Mouse (Mus musculus) MEL (cell line): ENCODE measurements around the gene Zfand5. TPM values are rescaled to one million over a fixed set of nuclear protein-coding genes. Genes with fewer than 3 reads are reported as not detected.
A peak's percentile ranks its signal among the peaks of the same experiment; 100 is the strongest.

Experiments
- DNase-seq: peaks from one replicate; pipeline ENCODE4 v3.0.0; 2011; ENCODE audit warnings: low read depth, low spot score
- H3K27ac ChIP-seq: 2 replicates; pipeline ENCODE4 v1.5.1; 2012; ENCODE audit warnings: low read depth, mild to moderate bottlenecking, control low read depth, low read length, moderate library complexity; ENCODE audit not compliant: control insufficient read depth
- H3K27me3 ChIP-seq, 2 experiments: fragments of 150-350 bp in 1 of 2; sonication (generic) in 1 of 2; 2 replicates each; pipeline ENCODE4 v1.6.1; 2012; ENCODE audit warnings: low read length in 2 of 2, mild to moderate bottlenecking in 2 of 2, improper control_type of control experiment in 1 of 2, moderate library complexity in 1 of 2; ENCODE audit not compliant: insufficient read depth in 2 of 2, control insufficient read depth in 1 of 2
- H3K36me3 ChIP-seq, 2 experiments: 2 replicates each; pipeline ENCODE4 v1.6.1; 2012 to 2014; ENCODE audit warnings: low read length in 2 of 2, improper control_type of control experiment in 1 of 2, inconsistent platforms in 1 of 2, mild to moderate bottlenecking in 1 of 2; ENCODE audit not compliant: insufficient read depth in 2 of 2, control insufficient read depth in 1 of 2
- H3K4me1 ChIP-seq, 2 experiments: fragments of 150-350 bp in 1 of 2; sonication (generic) in 1 of 2; 2 replicates each; pipeline ENCODE4 v1.6.1; 2012; ENCODE audit warnings: low read length in 2 of 2, improper control_type of control experiment in 1 of 2, mild to moderate bottlenecking in 1 of 2; ENCODE audit not compliant: insufficient read depth in 2 of 2, control insufficient read depth in 1 of 2
- H3K4me3 ChIP-seq, 2 experiments: fragments of 150-350 bp in 1 of 2; sonication (generic) in 1 of 2; 2 replicates each; pipeline ENCODE4 v1.5.1; 2012; ENCODE audit warnings: low read depth in 2 of 2, low read length in 2 of 2, mild to moderate bottlenecking in 2 of 2, moderate library complexity in 2 of 2, control low read depth in 1 of 2, improper control_type of control experiment in 1 of 2; ENCODE audit not compliant: control insufficient read depth in 1 of 2, insufficient read depth in 1 of 2
- H3K79me2 ChIP-seq: 2 replicates; pipeline ENCODE4 v1.6.1; 2012; ENCODE audit warnings: mild to moderate bottlenecking, low read length, moderate library complexity; ENCODE audit not compliant: control insufficient read depth, poor library complexity, insufficient read depth
- H3K9ac ChIP-seq: 2 replicates; pipeline ENCODE4 v1.6.1; 2012; ENCODE audit warnings: low read depth, mild to moderate bottlenecking, control low read depth, low read length, moderate library complexity; ENCODE audit not compliant: control insufficient read depth, poor library complexity, severe bottlenecking
- H3K9me3 ChIP-seq: fragments of 150-350 bp; sonication (generic); replicated peaks from 2 replicates; pipeline ENCODE4 v1.6.1; 2012; ENCODE audit warnings: mild to moderate bottlenecking, low read length, improper control_type of control experiment, moderate library complexity; ENCODE audit not compliant: insufficient read depth
- BHLHE40 ChIP-seq: IDR thresholded peaks from 2 replicates; pipeline ENCODE4 v1.6.1; 2012; ENCODE audit warnings: low read depth, mild to moderate bottlenecking, inconsistent platforms, low read length, improper control_type of control experiment, borderline replicate concordance
- CHD1 ChIP-seq: IDR thresholded peaks from 2 replicates; pipeline ENCODE4 v1.6.1; 2012; ENCODE audit warnings: low read depth, mild to moderate bottlenecking, inconsistent platforms, low read length, improper control_type of control experiment
- CTCF ChIP-seq, 3 experiments: IDR thresholded peaks in 2 of 3; conservative IDR thresholded peaks in 1 of 3; 2 replicates each; pipeline ENCODE4 v1.5.1; 2011 to 2012; ENCODE audit warnings: low read length in 3 of 3, low read depth in 2 of 3, mild to moderate bottlenecking in 2 of 3, improper control_type of control experiment in 1 of 3, inconsistent platforms in 1 of 3, mixed read lengths in 1 of 3, moderate library complexity in 1 of 3; ENCODE audit not compliant: control insufficient read depth in 1 of 3, insufficient read depth in 1 of 3, poor library complexity in 1 of 3, severe bottlenecking in 1 of 3
- E2F4 ChIP-seq: IDR thresholded peaks from 2 replicates; pipeline ENCODE4 v1.6.1; 2011; ENCODE audit warnings: low read depth, low read length, improper control_type of control experiment, borderline replicate concordance
- ELF1 ChIP-seq: IDR thresholded peaks from 2 replicates; pipeline ENCODE4 v1.6.1; 2014; ENCODE audit warnings: low read depth, mild to moderate bottlenecking, inconsistent platforms, low read length, improper control_type of control experiment, moderate library complexity
- EP300 ChIP-seq, 2 experiments: IDR thresholded peaks; 2 replicates each; pipeline ENCODE4 v1.6.1; 2011; ENCODE audit warnings: improper control_type of control experiment in 2 of 2, low read length in 2 of 2, low read depth in 1 of 2, mild to moderate bottlenecking in 1 of 2
- ETS1 ChIP-seq: IDR thresholded peaks from 2 replicates; pipeline ENCODE4 v1.6.1; 2012; ENCODE audit warnings: low read depth, mild to moderate bottlenecking, inconsistent platforms, low read length, improper control_type of control experiment, moderate library complexity
- KAT2A ChIP-seq: conservative IDR thresholded peaks from 2 replicates; pipeline ENCODE4 v1.6.1; 2012; ENCODE audit warnings: low read depth, low read length, improper control_type of control experiment, inconsistent platforms
- MAFK ChIP-seq: IDR thresholded peaks from 2 replicates; pipeline ENCODE4 v1.6.1; 2011; ENCODE audit warnings: low read depth, mild to moderate bottlenecking, low read length, improper control_type of control experiment, borderline replicate concordance
- MAX ChIP-seq: IDR thresholded peaks from 2 replicates; pipeline ENCODE4 v1.6.1; 2011; ENCODE audit warnings: low read length, improper control_type of control experiment
- MAZ ChIP-seq: IDR thresholded peaks from 2 replicates; pipeline ENCODE4 v1.6.1; 2012; ENCODE audit warnings: low read depth, mild to moderate bottlenecking, inconsistent platforms, low read length, improper control_type of control experiment
- MXI1 ChIP-seq: IDR thresholded peaks from 2 replicates; pipeline ENCODE4 v1.6.1; 2011; ENCODE audit warnings: mild to moderate bottlenecking, low read depth, low read length, improper control_type of control experiment
- MYB ChIP-seq: IDR thresholded peaks from 2 replicates; pipeline ENCODE4 v1.6.1; 2011; ENCODE audit warnings: mild to moderate bottlenecking, low read depth, low read length, improper control_type of control experiment
- NRF1 ChIP-seq: IDR thresholded peaks from 2 replicates; pipeline ENCODE4 v1.6.1; 2014; ENCODE audit warnings: low read depth, mild to moderate bottlenecking, inconsistent platforms, low read length, improper control_type of control experiment, moderate library complexity; ENCODE audit not compliant: poor library complexity, insufficient read depth, severe bottlenecking
- POLR2AphosphoS5 ChIP-seq: IDR thresholded peaks from 2 replicates; pipeline ENCODE4 v1.6.1; 2012; ENCODE audit warnings: low read depth, borderline replicate concordance, mild to moderate bottlenecking, inconsistent platforms, low read length, moderate library complexity, mixed read lengths
- SIN3A ChIP-seq: IDR thresholded peaks from 2 replicates; pipeline ENCODE4 v1.6.1; 2012; ENCODE audit warnings: low read length, improper control_type of control experiment, inconsistent platforms
- SMC3 ChIP-seq: IDR thresholded peaks from 2 replicates; pipeline ENCODE4 v1.6.1; 2011; ENCODE audit warnings: low read depth, low read length, improper control_type of control experiment
- TBP ChIP-seq: IDR thresholded peaks from 2 replicates; pipeline ENCODE4 v1.8.0; 2011; ENCODE audit warnings: low read depth, low read length, improper control_type of control experiment
- UBTF ChIP-seq: IDR thresholded peaks from 2 replicates; pipeline ENCODE4 v1.6.1; 2012; ENCODE audit warnings: low read depth, mild to moderate bottlenecking, inconsistent platforms, low read length, improper control_type of control experiment, moderate library complexity, borderline replicate concordance; ENCODE audit not compliant: insufficient read depth
- USF1 ChIP-seq: IDR thresholded peaks from 2 replicates; pipeline ENCODE4 v1.6.1; 2014; ENCODE audit warnings: low read depth, mild to moderate bottlenecking, inconsistent platforms, low read length, improper control_type of control experiment, moderate library complexity
- ZC3H11A ChIP-seq: IDR thresholded peaks from 2 replicates; pipeline ENCODE4 v1.6.1; 2012; ENCODE audit warnings: low read depth, mild to moderate bottlenecking, inconsistent platforms, low read length, improper control_type of control experiment
- ZKSCAN1 ChIP-seq: IDR thresholded peaks from 2 replicates; pipeline ENCODE4 v1.6.1; 2012; ENCODE audit warnings: low read depth, mild to moderate bottlenecking, inconsistent platforms, low read length, improper control_type of control experiment, moderate library complexity
- ZMIZ1 ChIP-seq: IDR thresholded peaks from 2 replicates; pipeline ENCODE4 v1.6.1; 2012; ENCODE audit warnings: low read depth, mild to moderate bottlenecking, inconsistent platforms, low read length, improper control_type of control experiment, moderate library complexity
- polyA plus RNA-seq, 2 experiments: library from polyadenylated mRNA; stranded (reverse) in 1 of 2; unstranded in 1 of 2; fragments of >175 nt in 1 of 2; fragments of >200 nt in 1 of 2; gene quantifications; 2 replicates each; pipeline versions ENCODE4 v1.2.1 to v1.2.4; 2012; ENCODE audit warnings: low replicate concordance in 2 of 2, low read depth in 1 of 2; ENCODE audit not compliant: insufficient read length in 2 of 2, insufficient read depth in 1 of 2, missing spikeins in 1 of 2
- total RNA-seq: library from RNA; depleted of rRNA; stranded (reverse); fragments of 300-350 nt; gene quantifications from 2 replicates; pipeline ENCODE4 v1.2.3, GENCODE M21; 2012

Gene Zfand5
- total and polyA plus RNA-seq, 3 experiments = 48.1 to 66.8 (median 51.5) TPM

GRCm38 (mm10) chr19:21274714-21275113 lies 2.6 kb downstream of the Zfand5 start:
- H3K9ac ChIP-seq = peak overlapping the region; percentile 77
- peak overlapping the region; percentile 94 for H3K4me3 ChIP-seq
- H3K36me3 ChIP-seq = peaks cover 22 to 33% of the 10 kb centered on the region in 2 experiments
- H3K27me3 ChIP-seq = no peaks in the 10 kb centered on the region
- DNase-seq = peak; percentile 50
- H3K79me2 ChIP-seq = peaks cover 49% of the 10 kb centered on the region
- H3K4me1 ChIP-seq = peaks cover 0 to 3% of the 10 kb centered on the region in 2 experiments; a peak in 2 of 4 replicates
- H3K9me3 ChIP-seq = no peaks in the 10 kb centered on the region
- no peak; the same call in 1 of the 2 replicates for TF ChIP-seq KAT2A
- TF ChIP-seq MAFK = peak; percentile 54; the same call in 1 of the 2 replicates
- peak overlapping the region; percentile 47; the same call in 1 of the 2 replicates for H3K27ac ChIP-seq

DNA sequence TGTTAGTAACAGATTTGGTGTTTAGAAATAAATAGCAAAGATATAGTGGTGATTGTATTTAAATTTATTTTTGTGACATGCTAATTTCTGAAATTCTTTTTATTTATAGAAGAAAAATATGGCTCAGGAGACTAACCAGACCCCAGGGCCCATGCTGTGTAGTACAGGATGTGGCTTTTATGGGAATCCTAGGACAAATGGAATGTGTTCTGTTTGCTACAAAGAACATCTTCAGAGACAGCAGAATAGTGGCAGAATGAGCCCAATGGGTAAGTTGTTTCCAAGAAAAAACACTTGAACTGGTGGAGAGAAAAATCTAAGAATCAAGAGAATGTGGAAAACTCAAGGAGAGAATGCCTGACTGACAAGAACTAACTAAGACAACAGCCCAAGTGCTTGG lies 4.2 kb downstream of the Zfand5 start:
- no peak overlapping the region for H3K4me3 ChIP-seq
- H3K9me3 ChIP-seq = no peaks in the 10 kb centered on the region
- peaks cover 52% of the 10 kb centered on the region for H3K79me2 ChIP-seq
- TF ChIP-seq KAT2A = no peak
- no peak for TF ChIP-seq MAZ
- TF ChIP-seq CHD1 = no peak
- TF ChIP-seq SMC3 = no peak
- H3K36me3 ChIP-seq = peaks cover 21 to 37% of the 10 kb centered on the region in 2 experiments
- H3K4me1 ChIP-seq = peaks cover 0 to 3% of the 10 kb centered on the region in 2 experiments; a peak in 1 of 4 replicates
- no peak overlapping the region for H3K27ac ChIP-seq
- H3K27me3 ChIP-seq = no peaks in the 10 kb centered on the region
- no peak for DNase-seq
- no peak overlapping the region for H3K9ac ChIP-seq

DNA sequence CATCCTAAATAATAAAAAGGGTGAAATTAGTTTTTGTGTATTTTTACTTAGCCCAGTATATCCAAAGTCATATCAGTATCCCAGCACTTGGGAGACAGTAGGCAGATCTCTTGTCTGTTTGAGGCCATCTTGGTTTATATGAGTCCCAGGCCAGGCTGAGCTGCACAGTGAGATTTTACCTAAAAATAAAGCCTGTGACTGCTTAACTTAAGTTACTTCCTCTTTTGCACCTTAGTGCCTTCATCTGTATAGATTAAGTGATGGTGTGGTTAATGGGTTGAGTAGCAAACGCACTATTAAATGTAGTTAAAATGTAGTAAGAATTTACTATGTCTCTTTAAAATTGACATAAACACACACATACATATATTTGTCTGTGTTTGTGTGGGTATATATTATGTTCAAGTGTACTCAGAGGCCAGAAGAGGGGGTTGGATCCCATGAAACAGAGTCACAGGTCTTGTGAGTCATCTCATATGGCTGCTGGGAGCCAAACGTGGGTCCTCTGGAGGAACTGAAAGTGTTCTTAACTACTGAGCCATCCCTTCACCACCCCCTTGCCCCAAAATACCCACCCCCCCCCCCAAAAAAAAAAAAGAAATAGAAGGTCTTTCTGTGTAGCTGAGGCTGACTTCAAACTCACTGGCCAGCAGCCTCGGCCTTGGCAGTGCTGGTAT lies 14.5 kb downstream of the Zfand5 start:
- Histone ChIP-seq H3K9ac (no peak overlapping the region), H3K27me3 (no peaks in the 10 kb centered on the region), H3K36me3 (peaks cover 2 to 6% of the 10 kb centered on the region in 2 experiments; a peak in 3 of 4 replicates), H3K4me3 (no peak overlapping the region), H3K27ac (no peak overlapping the region), H3K9me3 (no peaks in the 10 kb centered on the region), H3K79me2 (no peaks in the 10 kb centered on the region), H3K4me1 (peaks cover 2% of the 10 kb centered on the region in 2 experiments; a peak in 1 of 4 replicates)
- DNase-seq = peak; percentile 75
- TF ChIP-seq ETS1 (0 out of 2 replicates have a peak, but pooled peaks have one; percentile 26), EP300 (IDR thresholded peaks at IDR 0.05; ENCODE audit: low read depth in 1 of 2, low read length in 2 of 2) (peak in 1 of 2 experiments; percentile 53; a peak in 2 of 4 replicates), ZKSCAN1 (no peak), MAZ (no peak), ELF1 (no peak), NRF1 (no peak), E2F4 (no peak), ZC3H11A (no peak), SIN3A (no peak), USF1 (no peak), BHLHE40 (no peak), CHD1 (no peak), KAT2A (no peak), CTCF (IDR thresholded peaks at IDR 0.05 in 2 of 3, conservative IDR thresholded peaks at IDR 0.05 in 1 of 3; ENCODE audit: control insufficient read depth in 1 of 3, insufficient read depth in 1 of 3, low read depth in 2 of 3, low read length in 3 of 3, poor library complexity in 1 of 3, severe bottlenecking in 1 of 3) (no peak), MAX (no peak), MAFK (no peak), ZMIZ1 (no peak), TBP (no peak), POLR2AphosphoS5 (no peak), SMC3 (no peak), MYB (no peak), UBTF (no peak), MXI1 (no peak)
